Mouse (Mus musculus) WW6 (cell line): ENCODE measurements at regions not wholly inside any gene's neighbourhood (a gene's known extent, or its start where the extent isn't known, plus 50 kb on each side); places are given as distances from the start of the nearest gene placed in this dataset.

ENCODE experiments used
- DNase-seq: peaks from one replicate; pipeline ENCODE4 v3.0.0-alpha.2; 2013; ENCODE audit warnings: low read depth, low spot score

DNA sequence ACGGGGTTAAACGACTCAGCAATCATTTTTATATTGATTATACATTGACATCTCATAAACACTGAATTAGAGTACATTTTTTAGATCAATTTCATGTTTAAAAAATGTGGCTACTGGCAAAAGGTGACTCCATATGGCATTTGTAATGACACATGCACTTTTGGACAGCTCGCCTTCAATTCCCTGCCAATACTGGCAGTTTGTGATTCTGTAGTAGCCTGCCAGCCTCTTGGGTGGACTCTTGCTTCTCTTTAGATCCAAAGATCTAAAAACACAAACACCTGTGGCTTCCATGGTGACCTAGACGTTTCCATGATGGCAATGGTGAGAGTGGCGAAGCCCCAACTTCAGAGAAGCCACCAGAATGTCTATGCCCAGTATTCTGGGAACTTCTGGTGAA is 83.1 kb upstream of the Pcdh8 start:
- DNase-seq, result no peak

DNA sequence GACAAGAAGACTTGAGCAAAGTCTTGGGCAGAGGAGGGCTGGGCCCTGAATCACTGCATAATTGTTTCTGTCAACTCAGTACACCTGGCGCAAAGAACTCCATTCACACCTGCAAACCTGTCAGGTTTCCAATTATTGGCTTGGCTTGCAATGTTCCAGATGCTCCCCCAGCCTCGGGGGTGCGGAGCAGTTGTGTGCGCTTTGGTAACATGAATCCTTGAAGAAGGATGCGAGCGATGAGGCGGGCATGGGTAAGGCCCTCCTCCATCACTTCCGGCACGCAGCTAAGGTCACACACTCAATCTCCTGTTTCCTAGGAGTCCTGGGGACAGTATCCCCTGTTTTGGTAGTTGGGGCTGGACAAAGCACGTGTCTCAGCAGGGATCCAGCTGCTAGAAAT is 81.6 kb upstream of the Pcdh8 start:
- DNase-seq, result no peak

DNA sequence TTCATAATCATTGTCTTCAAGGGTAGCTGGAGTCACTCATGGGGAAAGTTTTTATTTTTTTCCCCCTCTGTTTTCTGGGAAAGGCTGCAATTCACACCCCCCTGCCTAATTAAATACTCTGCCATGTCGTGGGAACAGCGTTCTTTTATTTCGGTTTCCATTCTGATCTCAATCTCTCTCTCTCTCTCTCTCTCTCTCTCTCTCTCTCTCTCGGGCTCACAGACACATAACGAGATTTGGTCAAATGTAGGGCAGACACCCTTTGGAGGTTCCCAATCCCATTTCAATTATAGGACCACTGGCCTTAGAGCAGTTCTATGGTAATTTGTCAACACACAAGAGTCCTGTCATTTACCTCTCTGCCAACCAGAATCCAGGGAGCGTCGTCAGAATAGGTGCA is 80.7 kb upstream of the Pcdh8 start:
- no peak for DNase-seq

DNA sequence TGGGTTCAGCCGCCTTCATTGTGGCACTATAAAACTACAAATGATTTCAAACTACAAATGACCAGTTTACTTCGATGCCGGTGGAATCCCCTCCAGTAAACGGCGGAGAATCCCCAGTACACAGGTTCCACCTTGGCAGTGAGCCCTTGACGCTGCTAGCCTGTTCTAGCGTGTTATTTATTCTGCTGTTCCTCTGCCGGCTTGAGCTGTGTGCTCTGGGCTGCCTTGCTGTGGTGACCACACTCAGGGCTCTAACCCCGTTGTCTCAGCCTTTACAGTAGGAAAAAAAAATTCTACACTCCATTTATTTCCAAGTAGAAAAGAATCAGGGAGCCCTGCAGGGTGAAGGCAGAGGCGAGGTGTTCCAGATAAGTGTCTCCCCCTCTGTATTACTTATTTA is 80.1 kb upstream of the Pcdh8 start:
- DNase-seq, result no peak

DNA sequence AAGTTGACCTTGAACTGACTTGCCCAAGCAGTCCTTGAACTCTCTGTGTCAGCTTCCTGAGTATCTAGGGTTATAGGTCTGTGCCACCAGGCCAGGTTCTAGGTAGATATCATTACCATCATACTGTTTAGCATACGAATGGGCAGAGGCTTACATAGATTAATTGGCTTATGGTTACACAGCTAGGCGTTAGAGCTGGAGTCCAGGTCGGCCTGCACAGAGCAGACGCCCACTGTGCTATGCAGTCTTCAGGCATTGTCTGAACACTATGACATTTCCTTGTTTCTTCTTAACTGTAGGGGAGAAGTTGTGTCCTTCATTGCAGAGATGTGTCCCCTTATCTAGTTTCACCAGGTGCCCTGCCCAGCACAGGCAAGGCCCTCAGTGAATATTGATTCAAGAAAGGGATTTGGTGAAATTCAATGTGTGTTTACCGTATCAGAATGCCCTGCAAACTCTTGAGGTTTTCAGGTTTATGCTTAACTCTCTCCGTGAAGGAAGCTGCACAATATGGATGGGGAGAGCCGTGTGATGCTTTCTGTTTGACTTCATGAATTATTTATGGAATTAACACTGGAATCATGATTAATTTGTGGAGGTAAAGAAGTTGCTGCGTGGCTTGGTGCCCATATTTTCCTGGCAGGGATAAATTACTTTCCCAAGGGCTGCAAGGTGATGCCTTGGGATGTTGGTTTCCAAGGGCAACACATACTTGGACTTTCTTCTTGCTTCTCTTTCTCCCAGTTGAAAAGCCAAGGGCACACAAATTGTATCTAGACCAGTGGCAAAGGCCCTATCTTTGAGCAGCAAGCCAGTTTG is 78.7 kb upstream of the Pcdh8 start:
- DNase-seq, result no peak

DNA sequence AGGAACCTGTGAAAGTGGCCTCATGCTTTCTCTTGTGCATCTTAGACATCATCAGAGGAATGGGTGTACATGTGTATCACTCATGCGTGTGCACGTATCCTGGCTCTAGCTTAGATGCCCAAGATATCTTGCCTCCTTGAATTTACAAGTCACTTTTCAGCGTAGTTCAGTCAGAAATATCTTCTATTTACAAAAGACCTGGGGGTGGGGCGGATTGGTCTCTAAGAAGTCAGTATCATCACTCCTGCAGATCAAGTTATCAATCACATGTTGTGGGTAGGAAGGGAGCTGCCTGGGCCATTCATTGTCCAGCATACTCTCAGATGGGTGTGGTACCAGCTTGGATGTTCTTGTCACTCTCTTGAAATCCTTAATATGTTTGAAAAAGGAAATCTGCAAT is 77.0 kb upstream of the Pcdh8 start:
- no peak for DNase-seq

DNA sequence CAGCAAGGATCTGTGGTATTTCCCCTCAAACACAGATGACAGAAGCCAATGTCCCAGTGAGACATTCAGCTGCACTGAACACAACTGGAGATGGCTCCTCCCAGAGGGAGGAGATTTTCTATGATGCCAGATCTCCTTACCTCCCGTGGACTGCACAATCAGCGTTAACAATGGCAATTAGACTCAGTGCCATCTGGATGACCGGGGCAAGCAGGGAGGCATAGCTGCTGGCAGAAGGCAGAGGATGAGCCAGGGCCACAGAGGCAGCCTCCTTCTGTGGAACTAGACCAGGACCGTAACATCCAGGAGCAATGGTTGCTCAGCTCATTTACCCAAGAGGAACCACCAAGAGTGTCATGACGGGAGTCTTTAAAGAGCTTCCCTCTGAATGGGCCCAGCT is 73.2 kb upstream of the Pcdh8 start:
- no peak for DNase-seq

DNA sequence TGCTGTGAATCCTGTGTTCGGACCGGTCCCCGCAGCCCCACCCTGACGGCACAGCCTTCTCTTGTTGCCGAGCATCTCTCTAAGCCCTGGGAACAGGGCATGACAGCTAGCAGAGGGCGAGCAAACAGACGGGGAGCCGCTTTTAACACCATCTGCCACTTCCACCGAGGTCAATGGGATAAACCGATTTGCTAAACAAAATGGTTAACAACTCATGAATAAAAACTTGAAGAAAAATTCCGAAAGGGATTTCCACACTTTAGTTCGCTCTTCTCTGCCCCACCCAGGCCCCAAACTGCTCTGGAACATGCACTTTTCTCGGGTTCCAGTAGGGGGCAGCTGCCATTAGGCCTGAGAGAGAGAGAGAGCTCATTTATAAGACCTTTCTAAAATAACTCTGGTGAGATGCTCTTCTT is 72.0 kb upstream of the Pcdh8 start:
- DNase-seq, result no peak

DNA sequence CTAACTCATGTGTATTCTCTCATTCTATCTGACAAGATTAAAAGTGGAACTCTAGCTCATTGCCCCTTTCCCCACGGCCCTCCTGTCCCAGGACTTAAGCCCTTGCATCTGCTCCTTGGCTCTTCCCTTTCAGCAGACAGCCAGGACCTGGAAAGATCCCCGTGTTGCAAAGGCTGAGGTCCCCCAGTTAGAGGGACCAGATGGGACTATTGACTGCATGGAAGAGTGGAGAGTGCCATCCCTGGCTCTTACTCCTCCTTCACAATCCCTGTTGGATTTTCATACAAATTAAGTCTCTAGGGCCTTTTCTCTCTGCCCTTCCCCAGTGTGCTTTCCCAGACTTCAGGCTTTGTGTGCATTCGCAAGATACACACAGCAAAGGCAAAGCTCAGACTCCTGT is 71.6 kb upstream of the Pcdh8 start:
- DNase-seq, result no peak

DNA sequence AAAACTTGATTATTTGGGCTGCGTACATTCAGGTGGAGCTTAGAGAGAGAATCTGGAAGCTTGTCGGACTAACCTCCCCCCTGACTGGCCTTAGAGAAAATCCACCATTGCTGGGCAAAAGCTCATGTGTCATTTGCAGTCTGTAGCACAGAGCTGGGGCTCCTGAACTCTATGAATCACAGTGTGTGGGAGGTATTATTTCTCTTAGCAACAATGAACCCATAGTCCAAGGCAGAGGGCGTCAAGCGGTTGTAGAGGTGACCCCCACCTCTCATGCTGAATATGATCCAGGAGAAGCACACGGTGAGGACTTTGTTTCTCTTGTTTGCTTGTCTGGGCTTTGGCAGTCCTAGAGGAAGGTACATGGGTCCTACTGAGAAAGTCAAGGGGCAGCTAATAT is 66.0 kb upstream of the Pcdh8 start:
- no peak for DNase-seq

DNA sequence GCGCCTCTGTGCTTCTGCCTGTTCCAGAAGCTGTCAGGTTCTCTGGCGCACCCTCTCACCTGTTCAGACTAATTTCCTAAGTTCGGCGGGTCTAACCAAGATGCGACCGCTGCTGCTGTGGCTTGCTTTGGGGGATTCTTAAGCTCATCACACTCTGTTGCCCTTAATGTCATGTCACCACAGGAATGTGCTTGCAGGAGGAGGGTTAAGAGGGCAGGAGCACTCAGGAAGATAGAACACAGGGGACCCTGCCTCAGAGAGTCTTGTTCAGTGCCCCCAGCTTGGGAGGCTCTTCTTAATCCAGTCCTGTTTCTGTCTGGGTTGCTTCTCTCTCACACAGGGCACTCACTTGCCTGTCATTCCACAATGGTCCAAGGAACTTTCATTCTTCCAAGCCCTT is 65.1 kb upstream of the Pcdh8 start:
- peak; percentile 22 for DNase-seq

DNA sequence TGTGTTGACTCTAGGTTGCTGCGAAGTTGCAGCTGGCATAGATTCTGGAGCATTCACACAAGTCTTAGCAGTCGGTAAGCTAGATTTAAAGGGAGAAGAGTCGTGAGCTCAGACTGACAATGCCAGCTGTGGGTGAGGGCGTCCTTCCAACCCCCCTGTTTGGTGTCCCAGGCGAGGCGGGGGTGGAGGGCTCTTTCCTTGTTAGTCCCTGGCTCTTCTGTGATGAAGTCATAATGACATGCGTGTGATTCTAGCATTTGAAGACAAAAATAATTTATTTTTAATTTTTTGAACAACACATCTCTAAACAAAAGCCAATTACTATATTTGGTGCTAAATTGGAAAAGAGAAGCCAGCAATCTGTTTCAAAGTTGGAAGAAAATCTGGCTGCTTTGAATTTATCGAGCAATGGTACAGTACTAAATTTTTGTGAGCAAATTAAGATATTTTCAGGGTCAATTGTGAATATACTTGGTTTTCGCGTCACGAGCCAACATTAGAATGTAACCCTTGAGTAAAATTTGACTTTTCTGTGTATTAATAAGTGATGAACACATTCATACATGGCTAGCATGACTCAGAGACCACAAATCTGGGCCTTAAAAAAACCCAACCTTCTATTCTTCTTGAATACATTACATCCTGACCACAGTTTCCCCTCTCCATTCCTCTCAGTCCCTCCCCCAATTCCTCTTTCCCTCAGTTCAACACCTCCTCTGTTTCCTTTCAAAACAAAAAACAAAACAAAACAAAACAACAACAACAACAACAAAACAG is 53.7 kb upstream of the Pcdh8 start:
- DNase-seq, result no peak

DNA sequence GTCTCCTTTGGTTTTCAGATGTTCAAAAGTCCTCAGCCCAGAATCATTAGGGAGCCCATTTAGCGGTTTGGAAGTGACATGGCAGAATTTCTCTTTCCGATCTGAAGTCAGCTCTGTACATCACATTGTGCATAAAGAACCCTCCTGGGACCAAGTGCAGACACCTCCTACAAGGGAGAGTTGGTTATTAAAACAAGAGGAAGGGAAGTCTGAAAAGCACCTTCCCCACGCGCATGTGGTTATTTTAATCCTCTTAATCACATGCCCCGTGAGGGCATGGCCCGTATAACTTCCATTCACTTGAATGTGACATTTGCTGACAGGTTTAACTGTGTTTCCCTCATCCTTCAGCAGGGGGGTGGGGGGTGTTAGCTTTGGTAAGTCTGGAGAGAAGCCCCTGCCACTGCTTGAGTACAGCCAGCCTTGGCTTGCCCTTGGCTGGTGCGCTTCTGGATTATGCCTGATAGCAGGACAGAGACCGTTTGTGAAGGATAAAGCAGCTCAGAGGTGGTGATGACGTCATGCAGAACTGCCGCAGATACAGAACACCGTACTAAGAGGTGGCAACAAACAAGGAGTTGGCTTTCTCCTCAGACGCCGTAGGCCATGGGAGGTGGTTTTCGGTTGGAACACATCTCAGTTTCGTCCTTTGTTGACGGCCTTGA is 51.5 kb upstream of the Pcdh8 start:
- no peak for DNase-seq

DNA sequence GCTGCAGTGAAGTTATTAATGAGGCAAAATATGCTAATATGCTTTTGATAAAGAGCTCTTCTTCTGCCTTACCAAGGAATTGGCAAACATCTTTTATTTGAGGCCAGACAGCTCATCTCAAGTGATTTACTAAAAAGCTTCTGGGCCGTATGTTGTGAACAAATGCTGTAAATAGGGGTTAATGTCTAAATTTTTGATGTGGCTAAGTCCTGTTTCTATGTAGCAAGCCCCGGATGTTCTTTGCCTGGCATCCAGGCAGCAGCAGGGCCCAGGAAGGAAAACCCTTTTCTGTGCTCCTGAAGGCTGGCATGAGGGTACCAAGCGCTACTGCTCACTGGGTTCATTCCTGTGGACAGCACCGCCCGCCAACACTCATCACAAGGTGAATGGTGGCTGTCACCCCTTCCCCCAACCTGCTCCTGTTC is 50.9 kb upstream of the Pcdh8 start:
- DNase-seq, result no peak

DNA sequence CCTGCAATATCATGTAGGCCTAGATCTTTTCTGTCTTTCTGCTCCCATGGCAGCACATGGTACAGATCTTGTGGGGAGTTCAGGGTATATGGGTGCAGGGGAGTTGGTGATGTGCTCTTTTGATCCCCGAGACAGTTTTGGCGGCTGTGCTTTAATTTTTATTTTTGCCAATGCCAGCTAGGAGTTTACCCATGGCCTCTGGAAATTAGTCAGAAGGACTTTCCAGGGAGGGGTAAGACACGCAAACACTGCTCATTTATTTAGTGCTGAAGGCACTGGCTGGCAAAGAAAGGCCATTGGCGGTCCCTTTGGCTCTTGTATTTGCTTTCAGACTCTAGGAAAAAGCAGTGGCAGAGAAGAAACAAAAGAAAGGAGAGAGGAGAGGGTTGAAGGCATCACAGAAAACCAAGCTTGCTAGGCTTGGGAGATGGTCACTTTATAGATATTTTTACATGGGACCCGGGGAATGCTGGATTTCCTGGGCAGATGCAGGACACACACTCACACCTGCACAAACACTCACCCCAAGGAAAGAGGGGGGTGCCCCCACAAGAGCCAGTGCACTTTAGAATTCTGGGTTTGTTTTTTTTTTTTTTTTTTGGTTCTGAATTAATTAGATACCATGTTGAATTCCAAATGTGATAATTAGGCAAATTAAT is 50.4 kb upstream of the Pcdh8 start:
- no peak for DNase-seq
